Mouse (Mus musculus) layer of hippocampus, adult 2 months (tissue): ENCODE measurements at regions not wholly inside any gene's neighbourhood (a gene's known extent, or its start where the extent isn't known, plus 50 kb on each side); places are given as distances from the start of the nearest gene placed in this dataset.
A peak's percentile ranks its signal among the peaks of the same experiment; 100 is the strongest.

Experiments
- DNase-seq, 2 experiments: peaks; one replicate each; pipeline ENCODE4 v3.0.0; 2022; ENCODE audit warnings: low spot score in 2 of 2
- H3K27ac ChIP-seq: fragments of 200-600 bp; 2 replicates; pipeline ENCODE4 v1.8.1; 2022
- H3K4me3 ChIP-seq: fragments of 200-600 bp; 2 replicates; pipeline ENCODE4 v1.8.1; 2022; ENCODE audit warnings: mild to moderate bottlenecking
- CTCF ChIP-seq: fragments of 200-600 bp; conservative IDR thresholded peaks from 2 replicates; pipeline ENCODE4 v1.8.1; 2022; ENCODE audit warnings: antibody characterized with exemption, mild to moderate bottlenecking, moderate library complexity
- microRNA-seq, 2 experiments: library from miRNA; unstranded; fragments of <30 nt; microRNA quantifications; one replicate each; pipeline ENCODE4 v1.2.0; 2021

DNA sequence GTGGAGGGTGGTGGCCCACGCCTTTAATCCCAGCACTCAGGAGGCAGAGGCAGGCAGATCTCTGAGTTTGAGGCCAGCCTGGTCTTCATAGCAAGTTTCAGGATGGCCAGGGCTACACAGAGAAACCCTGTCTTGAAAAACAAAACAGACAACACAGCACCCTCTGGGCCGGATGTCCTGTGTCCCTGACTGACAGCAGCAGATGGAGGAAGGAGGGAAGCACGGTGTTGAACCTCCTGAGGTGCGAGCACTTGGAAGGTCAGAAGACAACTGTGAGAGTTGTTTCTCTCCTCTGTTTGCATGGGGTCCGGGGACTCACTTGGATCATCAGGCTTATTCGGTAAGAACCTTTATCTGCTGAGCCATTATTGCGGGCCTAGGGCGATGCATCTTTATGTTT, 76.6 kb upstream of the Man2a1 start:
- H3K4me3 ChIP-seq: no peak overlapping the region
- no peak for TF ChIP-seq CTCF
- no peak overlapping the region for H3K27ac ChIP-seq
- DNase-seq: no peak

DNA sequence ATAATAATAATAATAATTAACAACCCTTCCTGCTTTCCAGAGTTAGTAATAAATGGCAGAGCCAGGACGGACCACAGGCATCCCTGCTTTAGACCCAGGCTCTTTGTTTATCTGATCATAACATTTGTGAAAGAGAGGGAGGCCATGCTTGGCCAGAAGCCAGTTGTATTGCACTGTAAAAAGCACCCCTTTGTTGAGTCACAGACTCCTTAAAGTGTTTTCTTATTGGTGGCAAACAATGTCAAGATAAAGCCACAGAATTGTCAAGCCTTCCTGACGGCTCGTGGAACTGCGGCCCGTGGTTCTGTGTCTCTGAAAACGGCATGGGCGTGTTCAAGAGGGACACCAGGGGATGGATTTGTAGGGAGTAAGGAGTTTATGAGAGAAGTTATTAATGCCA, 72.7 kb upstream of the Man2a1 start:
- DNase-seq: no peak
- H3K4me3 ChIP-seq: no peak overlapping the region
- no peak for TF ChIP-seq CTCF
- no peak overlapping the region for H3K27ac ChIP-seq

DNA sequence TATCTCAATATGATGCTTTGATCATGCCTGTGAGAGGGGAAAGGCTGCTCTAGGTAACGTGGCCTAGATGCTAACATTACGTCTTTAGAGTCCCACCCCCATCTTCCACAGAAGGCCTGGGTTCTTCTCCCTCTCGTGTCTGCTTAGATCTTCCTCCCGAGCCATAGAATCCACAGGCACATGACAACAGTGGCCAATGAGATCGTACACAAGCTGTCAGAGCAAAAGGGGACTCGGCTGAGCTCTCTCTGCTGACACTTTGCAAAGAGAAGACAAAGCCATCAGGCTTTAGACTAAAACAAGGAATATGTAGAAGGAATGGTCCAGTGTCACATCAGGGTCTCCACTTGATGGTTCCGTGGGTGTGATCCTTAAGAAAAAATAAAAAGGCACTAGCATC, 72.1 kb upstream of the Man2a1 start:
- DNase-seq: no peak
- H3K27ac ChIP-seq: no peak overlapping the region
- H3K4me3 ChIP-seq: no peak overlapping the region
- TF ChIP-seq CTCF: no peak

DNA sequence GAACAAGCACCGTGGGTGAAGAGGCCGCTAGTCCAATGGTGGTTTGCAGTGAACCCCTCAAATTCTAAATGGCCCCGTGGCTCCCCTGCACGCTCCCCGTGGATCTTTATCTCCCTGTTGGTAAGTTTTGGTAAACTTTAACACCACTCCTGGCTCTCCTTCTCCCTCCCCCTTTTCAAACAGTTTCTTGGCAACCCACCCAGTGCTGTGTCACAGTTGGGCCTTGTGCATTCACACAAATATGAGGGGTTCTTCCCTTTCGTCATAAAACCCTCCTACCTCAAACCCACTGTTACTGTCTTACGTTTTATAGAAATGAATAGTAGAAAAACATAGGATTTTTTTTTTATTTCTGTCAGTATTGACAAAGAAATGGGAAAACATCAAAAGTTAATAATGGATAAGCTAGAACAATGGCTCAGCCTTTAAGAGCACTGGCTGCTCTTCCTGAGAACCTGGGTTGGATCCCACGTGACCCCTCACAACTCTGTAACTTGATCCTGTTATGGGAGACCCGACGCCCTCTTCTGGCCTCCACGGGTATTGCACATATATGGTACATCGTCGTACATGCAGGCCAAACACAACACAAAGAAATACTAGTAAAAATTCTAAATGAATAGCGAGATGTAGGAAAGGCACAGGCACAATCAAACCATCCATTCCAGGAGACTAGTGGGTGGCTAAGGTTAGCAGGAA, 71.1 kb upstream of the Man2a1 start:
- no peak overlapping the region for H3K27ac ChIP-seq
- TF ChIP-seq CTCF: peak; percentile 60
- no peak for DNase-seq
- no peak overlapping the region for H3K4me3 ChIP-seq

DNA sequence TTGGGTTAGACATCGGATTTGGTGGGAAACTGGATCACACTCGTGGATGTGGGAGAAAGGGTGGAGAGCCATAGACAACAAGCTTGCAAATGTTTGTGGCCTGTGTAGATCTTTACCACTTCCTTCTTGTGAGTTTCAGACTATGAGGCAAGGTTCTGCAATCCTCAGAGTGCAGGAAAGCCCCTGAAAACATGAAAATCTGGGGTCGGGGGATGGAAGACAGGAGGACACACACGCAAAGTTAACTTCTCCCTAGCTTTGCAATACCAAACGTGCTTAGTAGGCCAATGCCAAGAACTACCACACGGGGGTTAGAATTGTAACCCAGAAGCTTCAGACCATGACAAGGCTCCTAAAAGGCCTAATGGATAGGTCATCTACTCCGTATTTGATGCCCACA, 69.4 kb upstream of the Man2a1 start:
- H3K4me3 ChIP-seq: no peak overlapping the region
- no peak for DNase-seq
- no peak overlapping the region for H3K27ac ChIP-seq
- TF ChIP-seq CTCF: no peak

DNA sequence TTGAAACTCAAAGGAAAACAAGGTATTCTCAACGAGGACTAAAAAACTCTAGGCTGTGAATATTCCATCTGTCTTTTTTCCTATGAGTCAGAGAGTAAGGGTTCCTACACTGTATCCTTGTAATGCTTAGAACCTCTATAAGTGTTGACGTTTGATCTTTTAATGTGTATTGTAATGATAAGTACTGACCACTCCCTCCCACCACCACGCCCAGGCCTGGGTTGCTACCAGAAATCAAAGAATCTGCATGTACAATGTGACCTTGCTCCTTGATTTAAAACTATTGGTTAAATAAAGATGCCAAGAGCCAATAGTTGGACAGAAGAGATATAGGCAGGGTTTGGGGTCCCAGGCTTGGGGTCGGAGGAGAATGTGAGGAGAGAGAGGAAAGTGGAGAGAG, 66.2 kb upstream of the Man2a1 start:
- no peak overlapping the region for H3K27ac ChIP-seq
- DNase-seq: no peak

DNA sequence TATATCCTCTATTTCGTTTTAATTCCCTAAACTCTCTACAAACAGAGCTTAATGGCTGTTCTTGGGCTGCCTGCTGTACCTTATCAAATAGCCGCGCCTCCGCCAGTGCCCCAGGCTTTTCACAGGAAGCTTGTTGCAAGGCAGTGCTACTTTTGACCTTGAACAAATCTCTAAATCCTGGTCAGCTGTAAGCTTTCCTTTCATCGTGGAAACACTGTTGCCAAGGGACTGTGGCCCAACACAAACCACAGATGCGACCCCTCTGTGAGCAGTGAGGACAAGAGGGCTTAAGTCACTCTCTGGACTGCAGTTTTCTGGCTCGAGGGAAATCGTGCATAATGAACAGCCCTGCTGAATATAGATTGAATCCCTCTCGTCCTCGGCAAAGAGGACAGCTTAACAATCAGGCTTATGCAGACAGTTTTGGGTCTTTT, 62.0 kb upstream of the Man2a1 start:
- no peak overlapping the region for H3K27ac ChIP-seq

More for the DNA sequence above, 66.2 kb upstream of the Man2a1 start:
- no peak overlapping the region for H3K4me3 ChIP-seq
- TF ChIP-seq CTCF: no peak

DNA sequence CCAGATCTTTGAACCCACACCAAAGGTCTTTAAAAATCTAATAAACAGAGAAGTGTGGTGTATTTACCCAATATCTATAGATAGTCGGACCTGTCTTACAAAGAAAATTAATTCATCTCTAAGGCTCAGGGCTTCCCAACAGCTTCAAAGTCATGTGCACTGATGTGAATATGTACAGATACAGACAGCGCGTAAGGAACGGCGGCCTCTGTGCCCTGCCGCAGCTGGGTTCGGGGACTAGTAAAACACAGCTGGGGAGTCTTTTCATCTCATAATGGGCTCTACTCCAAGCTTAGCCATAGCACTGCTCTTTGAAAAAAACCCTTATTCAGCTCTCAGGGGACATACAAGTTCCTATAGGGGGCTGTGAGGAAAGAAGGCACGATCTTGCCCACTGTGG, 60.1 kb upstream of the Man2a1 start:
- no peak for DNase-seq
- Histone ChIP-seq H3K27ac (no peak overlapping the region), H3K4me3 (no peak overlapping the region)
- no peak for TF ChIP-seq CTCF

More for the DNA sequence above, 62.0 kb upstream of the Man2a1 start:
- no peak for DNase-seq
- TF ChIP-seq CTCF: no peak
- no peak overlapping the region for H3K4me3 ChIP-seq

DNA sequence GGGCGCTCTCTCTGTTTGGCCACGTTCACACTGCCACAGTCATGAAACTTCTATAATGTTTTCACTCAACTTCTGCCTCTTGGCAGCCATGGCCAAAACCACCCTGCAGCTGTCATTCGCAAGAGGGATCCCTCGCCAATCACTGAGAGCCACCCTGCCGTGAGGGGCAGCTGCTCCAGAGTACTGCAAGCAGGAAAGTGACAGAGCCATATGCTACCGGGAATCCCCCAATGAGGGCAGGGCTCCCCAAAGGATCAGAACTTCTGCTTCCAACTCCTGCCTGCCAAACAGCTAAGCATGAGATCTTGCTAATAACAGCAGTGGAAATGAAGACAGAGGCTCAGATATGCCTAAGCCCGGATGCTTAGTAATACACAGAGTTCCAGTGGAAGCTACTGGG, 52.0 kb upstream of the Man2a1 start:
- no peak overlapping the region for H3K4me3 ChIP-seq
- no peak for TF ChIP-seq CTCF
- peak in 1 of 2 experiments; percentile 18 for DNase-seq

DNA sequence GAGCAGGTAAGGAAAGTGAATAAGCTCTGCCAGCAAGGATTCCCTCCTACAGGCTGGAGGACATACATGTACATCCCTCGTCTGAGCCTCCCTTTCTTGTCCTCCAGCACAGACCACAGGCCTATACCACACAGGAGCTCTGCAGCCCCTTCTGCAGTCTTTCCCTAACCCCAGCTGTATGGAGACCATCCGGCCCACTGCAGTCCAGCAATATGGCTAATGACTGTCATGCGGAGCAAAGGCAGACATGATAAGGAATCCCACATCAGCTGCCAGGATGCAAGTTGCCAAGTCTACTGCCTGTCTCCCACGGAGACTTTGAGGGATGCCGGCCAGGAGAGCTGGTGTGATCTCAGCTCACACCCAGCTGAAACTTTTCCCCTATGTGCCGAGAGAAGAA, 50.5 kb upstream of the Man2a1 start:
- no peak for TF ChIP-seq CTCF

More for the DNA sequence above, 52.0 kb upstream of the Man2a1 start:
- H3K27ac ChIP-seq: no peak overlapping the region

More for the DNA sequence above, 50.5 kb upstream of the Man2a1 start:
- H3K4me3 ChIP-seq: no peak overlapping the region
- DNase-seq: no peak
- no peak overlapping the region for H3K27ac ChIP-seq

Small RNA genes in the stretch of these regions (microRNA-seq; reads per million reads assigned to microRNA genes)
- gene Mir6420: 0 reads per million in 2 experiments
